Mouse (Mus musculus) liver, embryonic 14.5 days (tissue): Measurements from ENCODE around the gene Dlgap4.

Experiments used
- CTCF ChIP-seq: IDR thresholded peaks from 2 replicates; pipeline ENCODE4 v1.5.1; 2016; ENCODE audit warnings: antibody characterized with exemption, low read depth, control low read depth
- EP300 ChIP-seq: IDR thresholded peaks from 2 replicates; pipeline ENCODE4 v1.6.1; 2016; ENCODE audit warnings: antibody characterized with exemption, low read depth

- TF ChIP-seq CTCF (no peak), EP300 (no peak)
Observed at GRCm38 (mm10) chr2:156654148-156654547, 40.6 kb downstream of the Dlgap4 start.
